Mouse (Mus musculus) heart, embryonic 10.5 days (tissue): ENCODE measurements around the gene Psip1. TPM values are rescaled to one million over a fixed set of nuclear protein-coding genes. Genes with fewer than 3 reads are reported as not detected.
A peak's percentile ranks its signal among the peaks of the same experiment; 100 is the strongest.

Source experiments
- DNase-seq: peaks from one replicate; pipeline ENCODE4 v3.0.0-alpha.2; 2017; ENCODE audit warnings: low spot score
- H3K27ac ChIP-seq: fragments of 300-500 bp; sonication (generic); 2 replicates; pipeline ENCODE4 v1.5.1; 2016; ENCODE audit warnings: mild to moderate bottlenecking
- H3K27me3 ChIP-seq: fragments of 300-500 bp; sonication (generic); 2 replicates; pipeline ENCODE4 v1.6.1; 2016; ENCODE audit warnings: mild to moderate bottlenecking; ENCODE audit not compliant: poor library complexity, insufficient read depth, severe bottlenecking
- H3K36me3 ChIP-seq: fragments of 300-500 bp; sonication (generic); 2 replicates; pipeline ENCODE4 v1.6.1; 2016; ENCODE audit warnings: mild to moderate bottlenecking, moderate library complexity
- H3K4me1 ChIP-seq: fragments of 300-500 bp; sonication (generic); 2 replicates; pipeline ENCODE4 v1.6.1; 2016; ENCODE audit warnings: mild to moderate bottlenecking
- H3K4me3 ChIP-seq: fragments of 300-500 bp; sonication (generic); 2 replicates; pipeline ENCODE4 v1.5.1; 2016; ENCODE audit warnings: mild to moderate bottlenecking, moderate library complexity
- H3K9me3 ChIP-seq: fragments of 300-500 bp; sonication (generic); 2 replicates; pipeline ENCODE4 v1.6.1; 2016; ENCODE audit warnings: mild to moderate bottlenecking, moderate library complexity
- WGBS: fragments of 180-500 bp; shearing (Covaris S2); methylation state at CpG from one replicate; pipeline ENCODE4 v1.1.7; 2016; 5-methylcytosine and 5-hydroxymethylcytosine counted together
- polyA plus RNA-seq: library from polyadenylated mRNA; unstranded; fragments of >200 nt; fragmentation: Nextera tagmentation; extraction: Ambion mirVana; gene quantifications from 2 replicates; pipeline ENCODE4 v1.2.1, GENCODE M21; 2016

Psip1 gene
- polyA plus RNA-seq, 1 experiment from 2014 or later: 148 TPM

DNA sequence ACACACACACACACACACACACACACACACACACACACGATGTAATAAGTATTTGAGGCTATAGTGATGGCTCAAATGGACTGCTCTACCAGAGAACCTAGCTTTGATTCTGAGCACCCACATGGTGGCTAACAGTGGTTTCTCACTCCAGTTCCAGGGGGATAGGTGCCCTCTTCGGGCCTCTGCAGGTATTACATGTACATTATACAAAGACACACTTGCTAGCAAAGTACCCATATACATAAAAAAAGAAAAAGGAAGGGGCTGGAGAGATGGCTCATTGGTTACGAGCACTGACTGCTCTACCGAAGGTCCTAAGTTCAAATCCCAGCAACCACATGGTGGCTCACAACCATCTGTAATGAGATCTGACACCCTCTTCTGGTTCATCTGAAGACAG is 57.4 kb downstream of the Psip1 start:
- 86% methylated on average over 4 of the region's 4 CpGs for WGBS
- peak; percentile 27 for DNase-seq
- Histone ChIP-seq H3K4me1 (no peaks in the 10 kb centered on the region), H3K4me3 (no peak overlapping the region), H3K9me3 (no peaks in the 10 kb centered on the region), H3K27me3 (no peaks in the 10 kb centered on the region), H3K36me3 (peaks cover 78% of the 10 kb centered on the region), H3K27ac (no peak overlapping the region)

DNA sequence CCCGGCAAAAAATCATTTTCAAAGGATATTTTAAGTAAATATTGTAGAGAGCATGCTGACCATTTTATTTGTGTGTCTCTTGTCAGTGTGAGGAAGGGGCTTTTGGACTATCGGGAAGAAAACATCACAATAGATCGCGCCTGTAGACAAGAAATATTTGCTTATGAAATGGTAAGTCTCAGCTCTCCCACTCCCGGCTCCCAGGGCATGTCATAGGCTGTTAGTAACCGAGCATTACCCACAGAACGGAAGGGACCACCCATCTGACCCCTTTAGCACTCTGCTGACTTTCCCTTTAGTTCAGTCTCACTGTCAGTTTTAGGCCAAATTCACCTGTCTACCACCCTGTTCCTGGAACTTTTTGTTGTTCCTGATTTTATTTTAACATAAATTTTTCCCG is 58.6 kb downstream of the Psip1 start:
- no peaks in the 10 kb centered on the region for H3K4me1 ChIP-seq
- H3K27me3 ChIP-seq: no peaks in the 10 kb centered on the region
- no peak overlapping the region for H3K27ac ChIP-seq
- H3K36me3 ChIP-seq: peaks cover 79% of the 10 kb centered on the region
- no peaks in the 10 kb centered on the region for H3K9me3 ChIP-seq
- H3K4me3 ChIP-seq: no peak overlapping the region
- WGBS: 93% methylated on average over 8 of the region's 8 CpGs
- no peak for DNase-seq

DNA sequence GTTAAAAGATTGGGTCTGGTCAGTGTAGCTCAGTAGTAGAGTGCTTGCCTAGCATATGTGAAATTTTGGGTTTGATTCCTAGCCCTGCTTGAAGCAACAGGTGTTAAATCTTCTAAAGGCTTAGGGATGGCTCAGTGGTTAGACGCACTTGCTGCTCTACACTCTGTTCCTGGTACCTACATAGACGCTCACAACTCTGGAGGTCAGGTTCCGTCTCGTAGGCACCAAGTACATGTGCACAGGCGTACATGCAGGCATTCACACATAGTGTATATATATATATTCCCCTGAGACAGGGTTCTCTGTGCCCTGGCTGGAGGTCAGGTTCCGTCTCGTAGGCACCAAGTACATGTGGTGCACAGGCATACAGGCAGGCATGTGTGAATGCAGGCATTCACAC is 59.1 kb downstream of the Psip1 start:
- no peak overlapping the region for H3K27ac ChIP-seq
- no peak for DNase-seq
- no peak overlapping the region for H3K4me3 ChIP-seq
- H3K27me3 ChIP-seq: no peaks in the 10 kb centered on the region
- no peaks in the 10 kb centered on the region for H3K9me3 ChIP-seq
- 96% methylated on average over 7 of the region's 7 CpGs for WGBS
- H3K36me3 ChIP-seq: peaks cover 80% of the 10 kb centered on the region
- no peaks in the 10 kb centered on the region for H3K4me1 ChIP-seq

DNA sequence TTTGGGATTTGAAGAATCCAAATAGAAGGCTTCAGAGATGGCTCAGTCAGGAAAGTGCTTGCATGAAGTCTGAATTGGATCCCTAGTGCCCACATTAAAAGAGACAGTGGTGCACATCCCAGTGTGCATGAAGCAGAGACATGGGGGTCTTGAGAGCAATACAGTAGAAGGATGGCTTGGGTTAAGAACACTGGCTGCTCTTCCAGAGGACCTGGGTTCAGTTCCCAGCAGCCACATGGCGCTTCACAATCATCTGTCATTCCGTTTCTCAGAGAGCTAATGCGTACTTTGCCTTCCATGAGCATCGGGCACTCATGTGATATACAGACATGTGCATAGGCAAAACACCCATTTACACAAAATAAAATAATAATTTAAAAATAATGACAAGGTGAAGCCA is 61.1 kb downstream of the Psip1 start:
- Histone ChIP-seq H3K4me1 (no peaks in the 10 kb centered on the region), H3K27me3 (no peaks in the 10 kb centered on the region), H3K9me3 (no peaks in the 10 kb centered on the region), H3K27ac (no peak overlapping the region), H3K4me3 (no peak overlapping the region), H3K36me3 (peaks cover 66% of the 10 kb centered on the region)
- DNase-seq: peak; percentile 64
- WGBS: 97% methylated on average over 4 of the region's 4 CpGs

DNA sequence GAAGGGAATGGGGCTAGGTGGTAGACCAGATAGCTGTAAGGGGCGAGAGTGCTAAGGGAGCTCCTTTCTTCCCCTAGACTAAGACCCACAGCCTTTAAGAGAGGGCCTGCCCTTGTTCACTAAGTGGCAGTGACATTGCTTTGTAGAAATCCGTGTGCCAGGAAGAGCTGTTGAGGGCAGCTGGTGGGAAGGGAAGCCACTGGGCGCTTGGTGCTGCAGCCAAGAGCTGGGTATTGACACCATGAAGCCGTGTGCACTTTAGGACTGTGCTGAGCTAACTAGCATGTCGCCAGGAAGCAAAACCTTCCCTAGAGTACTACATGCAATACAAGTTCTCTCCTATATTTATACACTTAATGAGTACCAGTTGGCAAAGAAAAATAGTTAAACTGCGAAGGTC is 62.6 kb downstream of the Psip1 start:
- no peak for DNase-seq
- Histone ChIP-seq H3K4me1 (0 out of 2 replicates have a peak, but pooled peaks cover 3% of the 10 kb centered on the region), H3K27me3 (no peaks in the 10 kb centered on the region), H3K9me3 (no peaks in the 10 kb centered on the region), H3K4me3 (no peak overlapping the region), H3K27ac (no peak overlapping the region), H3K36me3 (peaks cover 62% of the 10 kb centered on the region)
- 90% methylated on average over 6 of the region's 6 CpGs for WGBS

DNA sequence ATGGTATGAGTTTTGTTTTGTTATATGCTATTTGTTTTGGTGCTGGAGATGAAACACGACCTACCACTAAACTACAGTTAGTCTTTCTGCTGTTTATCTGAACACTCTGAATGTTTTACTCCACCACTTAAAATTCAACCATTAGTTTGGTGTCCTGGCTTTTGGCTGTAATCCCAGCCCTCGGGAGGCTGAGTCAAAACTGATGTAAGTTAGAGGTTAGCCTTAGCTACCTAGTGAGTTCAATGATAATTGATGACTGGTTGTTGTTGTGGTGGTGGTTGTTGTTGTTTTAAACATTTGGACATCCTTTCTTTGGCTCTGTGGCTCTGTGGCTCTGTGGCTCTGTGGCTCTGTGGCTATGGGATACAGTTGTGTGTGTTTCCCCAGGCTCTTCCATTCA is 67.5 kb downstream of the Psip1 start:
- peak overlapping the region; percentile 94; the same call in 1 of the 2 replicates for H3K27ac ChIP-seq
- peaks cover 3% of the 10 kb centered on the region; the same call in 1 of the 2 replicates for H3K9me3 ChIP-seq
- no peaks in the 10 kb centered on the region for H3K27me3 ChIP-seq
- H3K4me1 ChIP-seq: 0 out of 2 replicates have a peak, but pooled peaks cover 5% of the 10 kb centered on the region
- H3K36me3 ChIP-seq: peaks cover 26% of the 10 kb centered on the region
- DNase-seq: no peak
- WGBS: 85% methylated on average over 2 of the region's 2 CpGs
- H3K4me3 ChIP-seq: peak overlapping the region; percentile 93

DNA sequence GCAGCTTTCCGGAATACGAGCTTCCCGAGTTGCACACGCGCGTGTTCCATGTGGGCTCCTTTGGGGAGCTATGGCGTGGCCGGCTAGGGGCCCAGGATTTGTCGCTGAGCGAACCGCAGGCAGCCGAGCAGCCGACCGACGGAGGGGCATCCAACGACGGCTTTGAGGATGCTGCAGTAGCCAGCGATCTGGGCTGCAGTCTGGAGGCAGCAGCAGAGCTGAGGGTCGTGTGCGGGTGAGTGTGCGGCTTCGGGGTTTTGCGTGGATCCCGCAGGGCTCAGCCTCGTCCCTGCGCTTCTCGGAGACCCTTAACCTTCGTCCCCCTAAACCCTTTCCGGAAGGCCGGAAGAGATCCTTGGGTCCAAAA is 68.5 kb downstream of the Psip1 start:
- H3K4me3 ChIP-seq: peak overlapping the region; percentile 93
- no peak for DNase-seq
- WGBS: under 1% methylated on average over 30 of the region's 30 CpGs
- H3K27ac ChIP-seq: peak overlapping the region; percentile 94
- H3K4me1 ChIP-seq: 0 out of 2 replicates have a peak, but pooled peaks cover 5% of the 10 kb centered on the region
- H3K36me3 ChIP-seq: peaks cover 16% of the 10 kb centered on the region
- H3K27me3 ChIP-seq: no peaks in the 10 kb centered on the region
- peaks cover 3% of the 10 kb centered on the region; the same call in 1 of the 2 replicates for H3K9me3 ChIP-seq

DNA sequence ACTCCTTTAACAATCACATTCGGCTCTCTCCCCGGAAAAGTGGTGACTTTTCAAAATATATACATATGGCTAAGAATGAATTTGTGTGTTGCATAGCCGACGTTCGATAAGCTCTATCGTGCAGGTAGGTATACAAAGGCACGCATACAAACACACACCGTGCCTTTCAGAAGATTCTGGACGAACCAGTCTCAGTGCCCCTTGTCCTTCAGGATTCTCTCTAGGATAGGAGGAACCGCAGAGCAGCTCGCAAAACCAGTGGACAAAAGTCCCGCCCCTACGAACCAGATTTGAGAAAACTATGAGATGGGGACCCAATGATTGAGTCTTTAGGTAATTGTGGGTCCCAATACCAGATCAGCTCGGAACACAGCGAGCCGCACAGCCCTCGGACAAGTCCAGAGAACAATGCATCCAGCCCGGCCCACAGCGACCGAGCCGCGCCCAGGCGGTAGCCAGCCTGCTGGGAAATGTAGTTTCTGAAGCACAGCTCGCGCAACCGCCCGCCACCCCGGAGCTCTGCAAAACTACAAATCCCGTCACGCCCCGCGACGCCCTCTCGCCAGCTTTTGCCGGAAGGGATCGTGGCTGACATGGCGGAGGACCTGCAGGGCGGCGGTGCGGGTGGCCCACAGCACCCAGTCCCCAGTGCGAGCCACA is 69.0 kb downstream of the Psip1 start, which contains the start of gene Snapc3:
Gene Snapc3 (plus strand): TSS at position 565 of the 660 bp plus-strand sequence.
- 1% methylated on average over 41 of the region's 41 CpGs for WGBS
- Histone ChIP-seq H3K9me3 (peaks cover 3% of the 10 kb centered on the region; the same call in 1 of the 2 replicates), H3K4me3 (peak within 1 kb of the TSS; percentile 93), H3K27me3 (no peaks in the 10 kb centered on the region), H3K27ac (peak within 1 kb of the TSS; percentile 94), H3K36me3 (peaks cover 11% of the 10 kb centered on the region; the same call in 1 of the 2 replicates), H3K4me1 (0 out of 2 replicates have a peak, but pooled peaks cover 5% of the 10 kb centered on the region)
- DNase-seq: peak; percentile 99

DNA sequence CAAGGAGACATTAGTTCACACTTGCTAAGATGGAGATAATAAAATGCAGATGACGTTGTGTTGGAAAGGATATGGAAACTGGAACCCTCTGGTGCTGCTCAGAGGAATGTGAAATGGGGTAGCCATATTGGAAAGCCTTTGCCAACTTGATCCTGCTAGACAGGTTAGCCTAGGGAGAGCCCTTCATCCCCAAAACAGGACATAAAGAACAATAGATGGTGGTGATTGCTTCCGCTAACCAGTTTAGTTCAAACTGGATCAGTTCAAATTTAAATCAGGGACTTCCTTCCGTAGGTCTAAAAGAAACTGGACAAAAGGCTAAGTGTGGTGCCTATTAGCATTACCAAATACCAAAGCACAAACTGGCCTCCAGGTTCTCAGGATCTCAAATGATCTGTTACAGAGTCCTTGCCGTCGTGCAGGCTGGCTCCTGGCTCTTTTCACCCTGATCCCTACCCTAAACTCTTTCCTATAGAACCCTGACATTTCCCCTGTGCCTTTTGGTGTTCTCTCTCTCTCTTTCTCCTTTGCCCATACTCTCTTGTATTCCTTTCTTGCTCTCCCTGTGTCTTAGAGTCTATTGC is 71.9 kb downstream of the Psip1 start:
- H3K9me3 ChIP-seq: peaks cover 3% of the 10 kb centered on the region; the same call in 1 of the 2 replicates
- no peak for DNase-seq
- H3K4me1 ChIP-seq: 0 out of 2 replicates have a peak, but pooled peaks cover 5% of the 10 kb centered on the region
- H3K27me3 ChIP-seq: no peaks in the 10 kb centered on the region
- peaks cover 6% of the 10 kb centered on the region; the same call in 1 of the 2 replicates for H3K36me3 ChIP-seq
- 77% methylated on average over 5 of the region's 5 CpGs for WGBS
- H3K4me3 ChIP-seq: no peak overlapping the region
- no peak overlapping the region for H3K27ac ChIP-seq

DNA sequence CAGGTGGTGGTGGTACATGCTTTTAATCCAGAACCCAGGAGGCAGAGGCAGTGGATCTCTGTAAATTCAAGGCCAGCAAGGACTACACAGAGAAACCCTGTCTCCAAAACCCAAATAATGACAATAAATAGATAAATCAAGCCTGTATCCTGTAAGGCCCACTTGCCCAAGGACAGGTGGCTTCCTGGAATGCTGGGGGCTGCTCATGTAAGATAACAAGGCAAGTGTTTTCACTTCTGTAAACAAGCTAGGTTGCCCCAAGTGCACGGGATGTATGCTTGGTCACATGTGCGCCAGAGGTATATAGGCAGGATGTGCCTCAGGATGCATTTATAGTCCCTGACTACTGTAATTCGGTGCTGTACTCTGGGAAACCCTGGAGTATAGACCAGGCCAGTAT is 74.2 kb downstream of the Psip1 start:
- peaks cover 11% of the 10 kb centered on the region for H3K9me3 ChIP-seq
- no peaks in the 10 kb centered on the region for H3K27me3 ChIP-seq
- DNase-seq: no peak
- peaks cover 3% of the 10 kb centered on the region; the same call in 1 of the 2 replicates for H3K36me3 ChIP-seq
- no peak overlapping the region for H3K4me3 ChIP-seq
- H3K4me1 ChIP-seq: no peaks in the 10 kb centered on the region
- no peak overlapping the region for H3K27ac ChIP-seq
- 74% methylated on average over 3 of the region's 3 CpGs for WGBS

DNA sequence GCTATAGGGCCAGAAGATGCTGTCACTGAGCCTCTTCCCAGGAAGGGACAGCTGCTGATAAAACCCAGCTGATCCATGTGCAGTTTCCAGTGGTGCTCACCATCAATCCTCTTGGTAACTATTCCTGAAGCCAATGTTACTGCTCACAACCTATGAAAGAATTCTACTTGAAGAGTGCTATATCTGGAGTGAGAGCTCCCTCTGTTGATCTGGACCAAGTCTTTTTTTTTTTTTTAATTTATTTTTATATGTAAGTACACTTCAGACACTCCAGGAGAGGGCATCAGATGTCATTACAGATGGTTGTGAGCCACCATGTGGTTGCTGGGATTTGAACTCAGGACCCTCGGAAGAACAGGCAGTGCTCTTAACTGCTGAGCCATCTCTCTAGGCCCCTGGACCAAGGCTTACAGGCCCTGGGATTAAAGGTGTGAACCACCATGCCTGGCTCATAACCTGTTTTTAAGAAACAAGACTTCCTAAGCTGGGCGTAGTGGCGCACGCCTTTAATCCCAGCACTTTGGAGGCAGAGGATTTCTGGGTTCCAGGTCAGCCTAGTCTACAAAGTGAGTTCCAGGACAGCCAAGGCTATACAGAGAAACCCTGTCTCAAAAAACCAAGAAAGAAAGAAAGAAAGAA is 76.3 kb downstream of the Psip1 start:
- no peaks in the 10 kb centered on the region for H3K27me3 ChIP-seq
- no peaks in the 10 kb centered on the region for H3K4me1 ChIP-seq
- no peaks in the 10 kb centered on the region for H3K36me3 ChIP-seq
- H3K4me3 ChIP-seq: no peak overlapping the region
- WGBS: 85% methylated on average over 4 of the region's 4 CpGs
- H3K27ac ChIP-seq: no peak overlapping the region
- peaks cover 8% of the 10 kb centered on the region for H3K9me3 ChIP-seq
- DNase-seq: no peak

DNA sequence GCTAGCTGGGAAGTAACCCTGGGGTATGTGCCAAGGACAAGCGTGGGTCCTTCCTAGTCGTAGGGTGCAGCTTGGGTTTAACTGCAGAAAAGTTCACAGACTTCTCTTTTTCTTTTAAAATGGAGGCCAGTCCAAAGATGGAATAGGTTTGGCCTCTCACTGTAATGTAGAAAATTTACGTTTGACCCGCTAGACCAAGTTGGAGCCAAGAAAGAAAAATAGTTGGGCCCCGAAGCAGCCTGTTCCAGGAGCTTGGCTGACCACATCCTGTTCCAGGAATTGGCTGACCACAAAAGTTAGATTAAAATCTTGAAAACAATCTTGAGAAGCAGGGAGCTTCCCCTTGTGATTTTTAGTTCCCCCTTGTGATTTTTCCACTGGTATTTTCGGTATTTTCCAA is 78.6 kb downstream of the Psip1 start:
- H3K27ac ChIP-seq: no peak overlapping the region
- peaks cover 15% of the 10 kb centered on the region for H3K9me3 ChIP-seq
- no peaks in the 10 kb centered on the region for H3K4me1 ChIP-seq
- no peak overlapping the region for H3K4me3 ChIP-seq
- 85% methylated on average over 6 of the region's 6 CpGs for WGBS
- DNase-seq: no peak
- no peaks in the 10 kb centered on the region for H3K27me3 ChIP-seq
- H3K36me3 ChIP-seq: no peaks in the 10 kb centered on the region
